Mouse (Mus musculus) testis, adult 2 months (tissue): ENCODE data around the gene Hpse2.

Experiments
- CTCF ChIP-seq: fragments of 200-500 bp; IDR thresholded peaks from 2 replicates; pipeline ENCODE4 v1.5.1; 2012; ENCODE audit warnings: low read depth, mild to moderate bottlenecking, inconsistent platforms, low read length, moderate library complexity; ENCODE audit not compliant: control insufficient read depth, insufficient read depth, insufficient replicate concordance
- POLR2A ChIP-seq: fragments of 200-500 bp; IDR thresholded peaks from 2 replicates; pipeline ENCODE4 v1.6.1; 2012; ENCODE audit warnings: low read depth, mild to moderate bottlenecking, inconsistent platforms, low read length, moderate library complexity; ENCODE audit not compliant: control insufficient read depth

- no peak for TF ChIP-seq CTCF
- no peak for TF ChIP-seq POLR2A
These were observed 479.6 kb downstream of the Hpse2 start for GRCm38 (mm10) chr19:42908553-42908952.
